Mouse (Mus musculus) lung, postnatal 0 days (tissue): ENCODE data around the gene Eefsec.

Experiments
- CTCF ChIP-seq: IDR thresholded peaks from 2 replicates; pipeline ENCODE4 v1.5.1; 2016; ENCODE audit warnings: antibody characterized with exemption, mild to moderate bottlenecking
- EP300 ChIP-seq: IDR thresholded peaks from 2 replicates; pipeline ENCODE4 v1.6.1; 2016; ENCODE audit warnings: antibody characterized with exemption, mild to moderate bottlenecking, control low read depth

- TF ChIP-seq CTCF (no peak), EP300 (no peak)
Observed at GRCm38 (mm10) chr6:88340761-88341160, 105.6 kb downstream of the Eefsec start.
